Mouse (Mus musculus) cortical plate, adult 2 months (tissue): ENCODE measurements around the gene 2310033P09Rik. TPM values are rescaled to one million over a fixed set of nuclear protein-coding genes. Genes with fewer than 3 reads are reported as not detected.
"Not testable (repeated sequence)": the region's sequence is repeated elsewhere in the genome, so short reads cannot be mapped to it uniquely, and the experiment has no call there.

Experiments used
- H3K27ac ChIP-seq: fragments of 200-500 bp; 2 replicates; pipeline ENCODE4 v1.5.1; 2012; ENCODE audit warnings: low read length, control low read depth, inconsistent platforms; ENCODE audit not compliant: insufficient read depth
- H3K4me1 ChIP-seq: fragments of 200-500 bp; 2 replicates; pipeline ENCODE4 v1.6.1; 2011; ENCODE audit warnings: low read length; ENCODE audit not compliant: control insufficient read depth, insufficient read depth
- H3K4me3 ChIP-seq: fragments of 200-500 bp; 2 replicates; pipeline ENCODE4 v1.5.1; 2011; ENCODE audit warnings: mild to moderate bottlenecking, low read length, control low read depth; ENCODE audit not compliant: insufficient read depth
- CTCF ChIP-seq: fragments of 200-500 bp; IDR thresholded peaks from 2 replicates; pipeline ENCODE4 v1.5.1; 2011; ENCODE audit warnings: mild to moderate bottlenecking, control low read depth, low read length; ENCODE audit not compliant: insufficient read depth; ENCODE audit errors: extremely low read depth
- POLR2A ChIP-seq: fragments of 200-500 bp; IDR thresholded peaks from 2 replicates; pipeline ENCODE4 v1.6.1; 2011; ENCODE audit warnings: mild to moderate bottlenecking, low read length, control low read depth; ENCODE audit not compliant: insufficient read depth; ENCODE audit errors: extremely low read depth
- polyA plus RNA-seq: library from polyadenylated mRNA; depleted of rRNA; stranded (reverse); fragments of >200 nt; gene quantifications from 2 replicates; pipeline ENCODE4 v1.2.3, GENCODE M21; 2012

2310033P09Rik gene
- polyA plus RNA-seq, 1 experiment: 29.5 TPM

GRCm38 (mm10) chr11:59201216-59202002 is 6.7 kb upstream of the 2310033P09Rik start:
- Histone ChIP-seq H3K4me3 (peak overlapping the region; percentile 65), H3K27ac (no peak overlapping the region), H3K4me1 (no peaks in the 10 kb centered on the region)
- TF ChIP-seq POLR2A: no peak
- no peak for TF ChIP-seq CTCF

DNA sequence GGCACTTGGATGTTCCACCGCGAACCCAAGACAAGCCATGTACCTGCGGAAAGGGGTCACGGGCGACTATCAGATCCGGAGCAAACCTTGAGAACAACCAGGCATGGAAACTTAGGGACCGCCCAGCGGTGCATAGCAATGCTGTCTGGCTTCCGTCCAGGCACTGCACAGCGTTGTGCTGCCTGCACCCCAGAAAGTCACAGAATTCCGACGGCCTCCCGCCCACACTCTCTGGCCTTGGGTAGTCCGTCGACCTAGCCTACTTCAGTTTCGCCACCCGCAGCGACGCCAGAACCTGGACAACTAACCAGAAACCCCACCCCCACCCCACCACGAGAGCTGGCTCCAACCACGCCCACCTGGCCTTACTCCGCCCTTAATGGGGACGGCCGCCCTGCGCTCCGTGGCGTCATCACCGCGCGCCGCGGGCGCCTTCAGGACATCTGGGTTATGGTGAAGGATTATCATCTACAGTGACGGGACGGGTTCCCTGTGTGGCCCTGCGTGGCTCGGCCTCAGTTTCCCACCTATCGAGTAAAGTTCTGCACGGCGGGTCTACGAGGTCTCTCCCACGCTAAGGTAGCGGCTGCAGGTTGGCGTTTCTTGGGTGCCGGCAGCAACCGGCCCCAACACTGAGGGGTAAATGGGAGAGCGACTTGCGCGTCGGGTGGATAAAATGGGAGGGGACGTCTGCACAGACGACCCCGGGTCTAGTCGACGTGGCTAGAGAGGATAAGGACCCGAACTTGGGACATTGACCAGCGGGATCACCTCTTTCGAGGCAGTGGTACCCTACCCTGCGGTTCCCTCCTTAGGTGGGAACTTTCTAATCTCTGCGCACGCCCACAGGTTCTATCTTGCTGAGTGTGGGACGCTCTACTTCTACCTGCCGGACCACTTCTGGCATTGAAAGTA is 5.8 kb upstream of the 2310033P09Rik start, which contains the start of gene Mrpl55:
Gene Mrpl55 (plus strand): TSS at position 406 of the 915 bp plus-strand sequence.
- peak; percentile 80; the same call in 1 of the 2 replicates for TF ChIP-seq POLR2A
- no peak for TF ChIP-seq CTCF
- no peaks in the 10 kb centered on the region for H3K4me1 ChIP-seq
- H3K4me3 ChIP-seq: peak within 1 kb of the TSS; percentile 65
- H3K27ac ChIP-seq: no peak within 1 kb of the TSS

DNA sequence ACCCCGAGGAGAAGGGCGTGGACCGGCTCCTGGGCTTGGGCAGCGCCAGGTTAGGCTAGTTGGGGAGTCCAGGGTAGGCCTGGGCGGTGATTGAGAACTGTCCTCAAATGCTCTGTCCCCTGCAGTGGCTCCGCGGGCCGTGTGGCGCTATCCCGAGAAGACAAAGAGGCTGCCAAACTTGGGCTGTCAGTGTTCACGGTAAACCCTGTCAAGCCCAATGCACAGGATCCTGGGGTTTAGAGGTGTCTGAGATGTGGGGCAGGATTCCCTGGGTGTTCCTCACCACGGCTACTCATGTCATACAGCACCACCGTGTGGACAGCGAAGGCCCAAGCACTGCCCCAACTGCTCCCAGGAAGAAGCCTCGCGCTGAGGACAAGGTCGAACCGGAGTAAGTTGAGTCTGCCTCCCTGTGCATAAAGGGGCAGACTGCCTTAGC is 901 bp downstream of the 2310033P09Rik start:
- Histone ChIP-seq H3K4me3 (peak overlapping the region; percentile 66), H3K27ac (no peak overlapping the region)
- peak; percentile 44; the same call in 1 of the 2 replicates for TF ChIP-seq POLR2A
- peak; percentile 47; the same call in 1 of the 2 replicates for TF ChIP-seq CTCF

DNA sequence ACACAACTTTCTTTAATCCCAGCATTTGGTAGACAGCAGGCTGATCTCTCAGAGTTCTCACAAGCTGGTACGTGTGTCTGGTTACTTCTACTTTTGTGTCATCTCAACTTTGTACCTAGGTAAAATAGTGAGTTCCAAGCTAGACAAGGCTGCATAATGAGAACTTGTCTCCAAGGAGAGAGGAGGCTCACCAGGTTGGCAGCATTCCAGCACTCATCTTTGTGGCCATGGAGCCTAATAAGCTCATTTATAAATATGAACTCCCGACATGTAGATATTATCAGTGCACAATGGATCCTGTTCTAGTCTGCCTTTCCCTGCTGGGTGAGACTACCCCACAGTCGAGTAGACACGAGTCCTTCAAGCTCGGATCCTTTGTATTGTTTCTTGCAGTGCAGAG is 1.5 kb downstream of the 2310033P09Rik start:
- TF ChIP-seq CTCF: no peak
- 0 out of 2 replicates have a peak, but pooled peaks have one; percentile 6 for TF ChIP-seq POLR2A
- H3K4me3 ChIP-seq: peak overlapping the region; percentile 66; the same call in 1 of the 2 replicates
- H3K4me1 ChIP-seq: no peaks in the 10 kb centered on the region; the same call in 1 of the 2 replicates
- H3K27ac ChIP-seq: no peak overlapping the region

More for the DNA sequence above, 901 bp downstream of the 2310033P09Rik start:
- H3K4me1 ChIP-seq: no peaks in the 10 kb centered on the region

- no peak for TF ChIP-seq CTCF
- TF ChIP-seq POLR2A: no peak
- no peaks in the 10 kb centered on the region; the same call in 1 of the 2 replicates for H3K4me1 ChIP-seq
- H3K27ac ChIP-seq: no peak overlapping the region
- no peak overlapping the region for H3K4me3 ChIP-seq
Measured at GRCm38 (mm10) chr11:59210020-59210419, 1.9 kb downstream of the 2310033P09Rik start.

DNA sequence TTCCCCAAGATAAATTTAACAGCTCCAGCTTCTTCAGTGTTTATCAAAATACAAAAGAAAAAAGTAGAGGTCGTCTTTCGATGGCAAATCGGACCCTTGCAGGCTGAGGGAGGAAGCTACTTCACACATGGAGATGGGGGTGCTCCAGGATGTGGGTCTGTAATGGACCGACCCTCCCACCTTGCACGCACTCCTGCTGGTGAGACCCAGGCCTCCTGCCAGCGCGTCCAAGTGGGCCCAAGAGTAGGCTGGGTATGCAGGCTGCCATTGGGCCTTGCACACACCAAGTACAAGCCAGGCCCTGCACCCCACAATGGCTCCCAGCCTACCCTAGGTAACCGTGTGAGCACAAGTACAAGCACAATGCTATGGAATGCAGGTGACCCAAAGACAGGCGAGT is 3.4 kb downstream of the 2310033P09Rik start:
- H3K4me3 ChIP-seq, H3K4me1 ChIP-seq, H3K27ac ChIP-seq: not testable (repeated sequence)

DNA sequence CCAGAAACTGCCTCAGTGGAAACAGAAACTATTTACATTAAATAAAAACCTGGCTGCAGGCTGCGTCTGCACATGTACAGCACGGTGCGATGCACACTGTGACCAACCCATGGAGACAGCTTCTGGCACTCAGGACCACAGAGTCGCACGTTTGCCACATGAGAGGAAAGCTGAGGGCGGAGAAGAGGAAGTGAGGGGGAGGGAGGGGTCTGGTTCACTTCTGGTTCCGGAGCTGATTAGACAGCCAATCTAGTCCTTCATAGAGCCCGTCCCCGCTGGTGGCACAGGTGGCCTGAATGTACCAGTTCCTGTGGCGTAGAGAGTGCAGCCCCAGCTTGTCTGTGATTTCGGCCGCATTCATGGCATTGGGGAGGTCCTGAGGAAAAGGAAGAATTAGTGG is 4.2 kb downstream of the 2310033P09Rik start:
- not testable (repeated sequence) for H3K27ac ChIP-seq, H3K4me3 ChIP-seq, H3K4me1 ChIP-seq

DNA sequence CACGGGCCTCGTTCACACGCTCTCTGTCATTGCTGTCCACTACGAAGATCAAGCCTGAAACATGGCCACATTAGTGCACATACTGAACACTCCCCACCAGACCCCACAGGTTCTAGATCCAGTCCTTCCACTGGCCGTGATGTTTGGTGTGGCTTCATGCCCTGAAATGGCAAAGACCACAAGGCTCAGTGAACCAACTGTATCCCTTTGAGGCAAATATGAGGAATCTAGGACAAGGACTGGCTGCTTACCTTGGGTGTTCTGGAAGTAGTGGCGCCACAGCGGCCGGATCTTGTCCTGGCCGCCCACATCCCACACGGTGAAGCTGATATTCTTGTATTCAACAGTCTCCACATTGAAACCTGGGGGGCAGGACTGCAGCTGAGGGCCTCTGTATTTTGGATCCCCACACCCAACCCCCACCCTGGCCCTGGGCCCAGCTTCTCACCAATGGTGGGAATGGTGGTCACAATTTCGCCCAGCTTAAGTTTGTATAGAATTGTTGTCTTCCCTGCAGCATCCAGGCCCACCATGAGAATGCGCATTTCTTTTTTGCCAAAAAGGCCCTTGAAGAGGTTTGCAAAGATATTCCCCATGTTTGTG is 4.9 kb downstream of the 2310033P09Rik start:
- no peak overlapping the region for H3K27ac ChIP-seq
- H3K4me1 ChIP-seq: peaks cover 3% of the 10 kb centered on the region
- H3K4me3 ChIP-seq: no peak overlapping the region
- TF ChIP-seq POLR2A: no peak
- no peak for TF ChIP-seq CTCF

- TF ChIP-seq CTCF (no peak), POLR2A (no peak)
- no peak overlapping the region for H3K27ac ChIP-seq
- H3K4me3 ChIP-seq: no peak overlapping the region
- H3K4me1 ChIP-seq: peaks cover 10% of the 10 kb centered on the region
Measured at GRCm38 (mm10) chr11:59216955-59217354, 8.8 kb downstream of the 2310033P09Rik start.
